Mouse (Mus musculus): ENCODE measurements at regions not wholly inside any gene's neighbourhood (a gene's known extent, or its start where the extent isn't known, plus 50 kb on each side); places are given as distances from the start of the nearest gene placed in this dataset.

DNA sequence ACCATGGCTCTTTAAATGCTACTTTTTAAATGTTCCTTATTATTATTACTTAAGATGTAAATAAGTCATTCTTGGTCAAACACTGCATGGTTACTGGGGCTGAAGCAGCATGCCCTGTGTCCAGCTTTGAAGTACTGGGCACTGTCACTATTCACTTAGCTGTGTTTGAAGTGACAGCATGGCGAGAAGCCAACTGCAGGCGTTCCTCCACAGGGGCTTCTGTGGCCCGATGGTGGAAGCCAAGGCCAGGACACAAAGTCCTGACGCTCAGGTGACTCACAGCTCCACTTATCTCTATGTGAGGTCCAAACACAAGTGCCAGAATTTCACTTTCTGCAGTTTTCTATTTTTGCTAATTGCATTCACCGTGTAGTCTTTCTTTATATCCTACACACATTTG, 65.3 kb downstream of the Cdca7 start:
- no peak for DNase-seq

DNA sequence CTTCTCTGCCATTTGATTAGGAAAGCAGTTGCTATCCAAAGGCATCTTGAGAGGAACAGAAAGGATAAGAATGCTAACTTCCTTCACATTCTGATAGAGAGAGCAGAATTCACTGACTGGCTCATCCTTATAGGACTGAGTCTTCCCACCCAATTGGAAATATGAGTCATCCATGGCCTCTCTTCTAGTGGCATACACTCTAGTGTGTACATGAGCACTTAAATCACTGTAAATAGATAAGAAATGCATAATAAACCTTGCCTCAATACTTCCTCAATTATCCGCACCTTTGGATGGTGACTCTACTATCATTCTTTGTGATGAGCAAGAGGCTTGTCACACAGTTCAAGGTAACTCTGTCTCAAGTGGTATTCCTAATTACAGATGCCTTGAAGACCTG, 69.5 kb downstream of the Cdca7 start:
- DNase-seq, result no peak

DNA sequence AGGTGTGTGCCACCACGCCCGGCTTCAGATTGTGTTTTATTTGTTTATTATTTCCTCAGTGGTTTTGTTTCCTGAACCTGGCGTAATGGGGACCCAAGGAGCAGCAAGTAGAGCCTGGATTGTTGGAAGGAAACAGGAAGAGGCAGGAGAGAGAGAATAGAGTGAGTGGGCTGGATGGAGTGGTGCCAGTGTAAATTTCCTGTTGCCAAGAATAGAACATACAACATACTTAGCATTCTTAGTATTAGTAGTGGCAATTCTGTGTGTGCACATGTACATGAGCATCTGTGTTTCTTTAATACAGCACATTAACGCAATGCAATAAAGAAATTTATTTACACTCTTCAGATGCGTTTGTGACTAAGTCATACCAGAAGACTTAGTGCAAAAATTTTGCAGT, 70.5 kb downstream of the Cdca7 start:
- peak; percentile 67 for DNase-seq

DNA sequence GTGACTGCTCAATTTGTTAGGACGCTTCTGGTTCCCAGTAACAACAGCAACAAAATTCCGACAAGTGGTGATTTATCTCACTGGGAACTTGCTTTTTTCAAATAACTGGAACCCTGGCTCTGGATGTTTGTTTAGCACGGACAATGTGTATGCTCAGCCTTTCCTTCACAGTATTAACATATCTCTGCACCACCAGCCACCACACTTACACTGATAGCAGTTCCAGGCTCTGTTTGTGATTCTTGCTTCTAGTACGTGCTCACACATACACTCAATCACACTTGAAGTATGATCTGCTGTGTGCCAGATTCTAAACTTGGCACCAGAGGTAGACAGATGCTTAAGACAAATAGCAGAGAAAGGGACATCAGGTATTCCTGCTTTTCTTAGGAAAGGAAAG, 71.0 kb downstream of the Cdca7 start:
- DNase-seq, result no peak

DNA sequence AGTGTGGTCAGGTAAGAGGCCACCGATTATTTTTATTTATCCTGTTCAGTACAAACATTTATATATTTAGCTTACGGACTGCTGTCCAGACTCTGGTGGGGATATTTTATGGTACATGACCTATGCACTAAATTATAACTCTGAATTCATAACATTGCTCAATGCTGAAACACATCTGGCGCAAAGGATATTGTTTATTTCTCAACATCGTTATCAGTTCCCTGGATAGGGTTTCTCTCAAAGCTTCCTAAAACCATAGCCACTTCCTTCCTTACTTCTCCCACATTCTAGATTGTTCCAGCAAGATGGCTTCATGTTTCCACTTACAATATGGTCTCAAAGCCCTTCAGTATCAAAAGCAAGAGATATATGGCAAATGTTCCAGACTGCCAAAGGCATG, 75.3 kb downstream of the Cdca7 start:
- DNase-seq, result no peak

DNA sequence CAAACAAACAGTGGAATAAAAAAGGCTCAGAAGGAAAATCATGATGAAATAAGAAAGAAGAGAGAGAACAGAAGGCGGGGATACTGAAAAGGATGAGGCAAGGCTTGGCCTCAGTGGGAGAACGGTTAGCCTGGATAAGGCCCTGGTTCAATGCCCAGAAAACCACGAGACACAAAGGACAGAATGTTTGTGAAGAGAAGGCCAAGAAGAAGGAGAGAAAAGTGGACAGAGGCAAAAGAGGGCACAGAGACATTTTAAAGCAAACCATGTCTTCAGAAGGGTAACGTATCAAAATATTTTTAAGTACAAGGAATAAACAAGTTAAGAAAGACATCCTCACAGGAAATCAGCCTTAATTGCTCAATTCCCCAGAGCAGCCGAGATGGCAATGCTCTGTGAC, 78.6 kb downstream of the Cdca7 start:
- DNase-seq, result peak; percentile 80

DNA sequence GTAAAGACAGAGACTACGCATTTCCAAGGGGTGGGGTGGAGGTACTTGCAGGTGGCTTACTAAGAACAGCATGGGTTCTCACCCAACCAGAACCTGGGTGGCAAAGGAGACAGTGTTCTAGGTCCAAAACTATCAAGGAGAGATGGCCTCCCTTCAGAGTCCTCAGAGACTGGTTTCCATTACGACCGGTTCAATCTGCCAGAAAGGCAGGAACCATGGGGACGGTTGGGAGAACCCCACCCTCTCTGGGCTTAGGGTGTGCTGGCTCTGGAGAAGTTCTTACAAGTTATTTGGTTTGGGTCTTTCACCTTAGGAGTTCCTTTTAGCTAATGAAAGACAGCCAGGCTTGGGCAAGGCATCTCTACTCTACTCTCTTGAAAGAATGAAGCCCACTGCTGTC, 79.2 kb downstream of the Cdca7 start:
- DNase-seq, result no peak

DNA sequence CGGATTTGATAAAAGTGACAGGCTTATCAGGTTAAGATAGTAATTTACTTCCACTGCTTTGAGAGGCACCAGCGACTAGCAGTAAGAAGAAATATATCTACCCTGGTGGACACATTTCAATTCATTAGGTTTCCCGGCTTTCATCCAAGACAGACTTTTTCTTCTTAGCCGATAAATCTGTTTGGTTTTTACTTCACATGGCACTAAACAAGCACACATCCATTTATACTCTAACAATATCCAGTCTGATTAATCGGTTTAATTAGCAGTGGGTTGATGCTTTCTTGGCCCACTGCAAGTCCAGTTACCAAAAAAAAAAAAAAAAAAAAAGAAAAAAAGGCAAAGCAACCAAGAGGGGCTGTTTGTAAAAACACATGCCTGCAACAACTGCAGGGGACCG, 79.6 kb downstream of the Cdca7 start:
- DNase-seq, result no peak

DNA sequence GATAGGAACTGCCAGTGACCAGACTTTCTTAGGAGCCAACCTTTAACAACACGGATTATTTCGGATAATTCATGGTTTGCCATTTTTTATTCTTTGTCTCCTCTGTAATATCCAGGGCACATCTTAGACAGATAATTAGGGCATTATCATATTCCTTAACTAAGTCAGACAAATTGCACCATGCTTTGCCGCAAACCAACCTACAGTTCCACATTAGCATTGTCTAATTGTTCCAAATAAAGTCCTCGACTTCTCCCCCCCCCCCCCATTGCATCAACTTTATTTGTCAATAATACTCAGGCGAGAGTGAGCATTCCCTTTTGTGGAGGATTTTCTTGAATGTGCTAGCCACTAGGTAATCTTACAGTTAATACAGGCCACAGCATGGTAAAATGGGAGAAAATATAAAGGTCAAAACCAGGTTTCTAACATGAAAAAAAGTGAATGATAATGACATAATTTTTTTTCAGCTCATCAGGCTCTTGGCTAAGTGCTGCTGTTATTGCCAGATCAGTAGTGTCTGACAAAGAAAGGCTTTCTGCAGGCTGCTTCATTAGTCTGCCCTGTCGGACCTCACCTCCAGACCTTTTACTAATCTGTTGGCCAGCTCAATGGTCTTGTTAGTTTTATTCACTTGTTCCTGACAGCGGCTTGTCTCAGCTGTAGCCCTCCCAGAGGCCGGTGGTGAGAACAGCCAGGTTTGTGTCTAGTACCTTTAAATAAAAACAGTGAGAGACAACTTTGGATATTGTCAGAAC, 80.3 kb downstream of the Cdca7 start:
- no peak for DNase-seq

DNA sequence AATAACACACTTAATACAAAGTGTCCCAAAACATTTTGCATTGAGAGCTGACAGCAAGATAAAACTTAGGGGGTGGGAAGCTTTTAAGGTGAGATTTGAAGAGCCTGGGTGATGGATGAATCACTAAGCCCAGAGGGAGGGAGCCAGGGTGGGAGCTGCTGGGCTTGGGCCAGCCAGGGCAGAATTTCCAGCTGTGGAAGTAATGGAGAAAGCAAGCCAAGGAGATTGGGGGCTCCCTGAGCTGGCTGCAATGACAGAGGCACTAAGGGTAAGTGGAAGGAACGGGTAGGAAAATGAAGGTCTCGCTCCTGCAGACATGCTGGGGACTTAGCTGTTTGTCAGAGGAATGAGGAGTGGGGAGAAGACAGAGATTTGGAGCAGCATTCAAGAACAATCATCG, 81.2 kb downstream of the Cdca7 start:
- DNase-seq, result peak; percentile 30

DNA sequence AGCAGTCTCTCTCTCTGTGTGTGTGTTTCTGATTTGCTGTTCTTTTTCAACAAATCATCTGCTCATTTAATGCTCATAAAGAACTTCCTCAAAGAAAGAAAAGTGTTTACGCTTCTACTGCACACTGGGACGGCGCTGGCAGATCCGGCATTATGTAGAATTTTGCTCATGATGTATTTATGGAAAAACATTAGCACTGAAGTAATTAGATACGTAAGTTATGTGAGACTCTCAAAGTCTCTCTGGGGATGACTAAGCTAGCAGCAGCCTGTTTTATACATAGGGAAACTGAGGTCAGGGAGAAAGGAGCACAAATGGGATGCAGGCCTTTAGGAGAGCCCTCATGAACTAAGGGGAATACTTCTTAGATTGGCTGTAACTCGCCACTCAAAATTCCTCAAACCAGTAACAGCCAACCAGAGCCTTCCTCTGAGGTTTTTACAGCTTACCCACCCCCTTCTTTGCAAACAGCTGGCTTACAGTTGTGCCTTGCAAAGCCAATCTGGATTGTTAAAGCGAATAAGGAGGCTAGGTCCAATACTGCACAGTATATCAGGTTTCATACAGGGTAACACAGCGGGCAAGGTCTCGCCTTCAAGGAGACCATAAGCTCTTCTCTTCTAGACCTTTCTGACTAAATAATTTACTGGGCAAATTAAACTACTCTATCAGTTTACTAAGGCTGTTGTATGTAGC, 81.8 kb downstream of the Cdca7 start:
- no peak for DNase-seq

DNA sequence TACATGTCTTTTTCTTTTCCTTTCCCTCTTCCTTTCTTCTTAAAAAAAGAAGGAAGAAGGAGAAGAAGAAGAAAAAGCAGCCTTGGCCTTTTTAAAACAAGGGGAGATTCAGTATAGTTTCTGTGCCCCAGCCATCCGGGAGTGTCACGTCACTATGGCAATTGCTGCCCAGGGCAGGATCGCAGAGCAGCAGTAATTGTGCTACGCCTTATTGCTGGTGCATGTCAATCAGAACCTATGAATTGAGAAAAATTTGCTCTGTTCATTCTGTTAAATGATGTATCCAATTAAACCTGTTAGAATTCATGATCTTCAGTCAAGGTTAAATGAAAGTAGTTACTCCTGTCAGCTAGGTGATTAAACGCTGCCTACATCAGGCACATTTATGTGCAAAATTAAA, 85.4 kb downstream of the Cdca7 start:
- no peak for DNase-seq

DNA sequence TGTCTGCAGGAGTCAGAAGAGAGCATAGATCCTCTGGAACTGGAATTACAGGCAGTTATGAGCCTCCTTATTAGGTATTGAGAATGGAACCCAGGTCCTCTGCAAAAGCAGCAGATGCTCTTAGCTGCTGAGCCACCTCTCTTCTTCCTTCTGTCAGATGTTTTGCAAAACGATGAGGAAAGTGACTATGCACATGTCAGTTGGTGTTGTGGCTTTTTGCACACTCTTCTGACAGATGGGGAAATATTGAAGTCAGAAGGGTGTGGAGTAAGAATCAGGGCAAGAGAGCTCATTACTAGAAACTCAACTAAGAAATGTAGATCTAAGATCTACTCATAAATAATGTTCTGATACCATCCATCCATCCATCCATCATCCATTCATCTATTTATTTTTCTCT, 102.4 kb downstream of the Cdca7 start:
- DNase-seq, result no peak

DNA sequence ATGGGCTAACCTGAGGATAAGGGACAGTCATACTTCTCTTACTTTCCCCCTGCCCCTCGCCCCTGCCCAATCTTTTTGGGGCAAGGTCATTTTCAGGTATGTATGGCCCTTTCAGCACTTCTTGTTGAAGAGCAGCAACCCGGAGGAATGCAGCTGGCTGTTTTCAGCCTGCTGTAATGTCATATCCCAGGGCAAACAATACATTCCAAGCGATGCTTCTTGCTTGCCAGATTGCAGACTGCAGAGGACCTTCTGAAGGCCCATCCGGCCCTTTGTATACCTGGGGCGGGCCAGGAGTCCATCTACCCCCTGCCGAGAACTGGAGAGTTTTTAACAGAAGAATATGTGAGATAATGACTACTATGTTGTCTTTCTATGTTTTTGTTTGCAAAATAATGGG, 105.2 kb downstream of the Cdca7 start:
- no peak for DNase-seq

DNA sequence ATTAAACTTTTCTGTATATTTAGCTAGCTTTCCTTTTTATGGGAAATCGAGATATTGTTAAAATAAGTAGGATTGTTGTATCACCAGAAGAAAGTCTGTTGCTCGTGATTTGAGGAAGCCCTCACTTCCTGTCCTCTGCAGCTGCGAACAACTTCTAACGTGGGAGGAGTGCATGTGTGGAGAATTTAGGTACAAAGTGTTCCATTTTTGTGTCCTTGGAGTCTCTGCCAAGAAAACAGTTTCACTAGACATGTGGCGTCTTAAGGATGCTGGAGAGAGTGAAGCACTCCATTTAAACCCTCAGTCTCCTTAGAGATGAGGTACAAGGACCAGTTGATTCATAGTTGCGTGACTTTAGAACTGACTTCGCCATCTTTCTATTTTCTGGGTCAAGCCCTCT, 112.9 kb downstream of the Cdca7 start:
- DNase-seq, result no peak

DNA sequence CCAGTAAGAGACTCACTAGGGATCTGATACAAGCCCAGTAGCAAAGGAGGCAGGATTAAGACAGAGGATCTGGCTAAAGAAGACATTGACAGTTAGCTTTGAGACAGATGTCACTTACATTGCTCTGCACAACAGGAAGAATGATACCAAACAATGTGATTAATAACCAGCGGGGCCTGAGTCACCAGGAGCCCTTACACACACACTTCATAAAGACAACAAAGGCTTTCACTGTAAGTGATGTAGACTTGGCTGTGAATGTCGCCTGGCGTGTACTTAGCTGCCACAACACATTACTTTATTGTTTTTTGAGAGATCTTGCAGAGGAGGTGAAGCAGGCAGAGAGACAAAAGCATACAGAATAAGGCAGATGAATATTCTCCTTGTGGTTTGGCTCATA, 116.1 kb downstream of the Cdca7 start:
- no peak for DNase-seq

DNA sequence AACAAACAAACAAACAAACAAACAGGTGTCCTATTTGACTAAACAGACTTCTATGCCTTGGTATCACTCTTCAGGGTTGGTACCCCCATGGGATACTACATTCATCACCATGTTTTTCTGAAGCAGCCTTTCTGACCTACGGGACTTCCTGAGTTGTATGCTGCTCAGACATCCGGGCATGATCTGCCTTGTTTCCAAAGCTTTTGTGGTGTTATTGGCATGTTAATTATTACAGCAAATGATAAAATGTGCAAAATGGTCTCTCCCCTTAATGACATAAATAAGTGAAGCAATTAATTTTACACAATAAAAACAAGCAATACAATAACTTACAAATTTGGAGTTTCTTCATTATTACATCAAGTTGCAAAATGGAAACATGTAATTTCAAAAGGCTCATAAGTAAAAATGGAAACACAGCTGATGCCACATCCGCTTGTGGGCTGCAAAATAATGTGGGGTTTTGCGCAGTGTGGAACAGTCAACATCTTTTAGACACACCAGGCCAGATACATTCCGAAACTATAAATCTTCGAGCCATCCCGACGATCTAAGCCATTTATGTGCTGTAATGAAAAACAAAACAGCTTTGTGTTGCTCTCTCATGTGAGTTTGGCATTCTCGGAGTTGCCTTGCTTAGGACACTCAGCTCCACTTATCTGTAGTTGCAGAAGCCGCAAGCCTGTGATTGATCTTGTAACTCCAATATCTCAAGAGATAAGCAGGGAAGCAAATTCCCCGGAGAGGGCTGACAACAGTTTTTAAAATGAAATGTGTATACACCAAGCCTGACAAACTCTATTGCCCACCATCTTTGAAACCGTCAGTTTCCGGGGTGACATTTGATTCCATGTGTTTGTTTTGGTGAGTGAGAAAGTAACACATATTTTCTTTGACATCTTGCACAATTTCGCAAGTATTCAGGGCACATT, 121.3 kb downstream of the Cdca7 start:
- DNase-seq, result no peak

DNA sequence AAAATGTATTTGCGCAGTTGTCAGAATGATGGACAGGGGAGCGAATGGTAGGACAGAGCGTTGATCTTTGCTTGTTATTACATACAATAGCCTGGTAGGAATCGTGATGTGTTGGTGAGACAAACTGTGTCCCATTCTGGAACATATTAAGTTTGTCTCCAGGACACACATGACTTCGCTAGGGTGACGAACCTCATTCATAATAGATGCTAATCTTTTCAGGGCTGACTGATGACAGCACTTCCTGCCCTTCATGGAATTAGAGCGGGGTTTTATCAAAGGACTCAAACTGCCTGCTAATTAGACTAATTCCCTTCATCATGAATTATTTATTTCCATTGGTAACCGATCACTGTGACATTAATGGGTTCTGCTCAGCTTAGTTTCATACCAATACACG, 122.0 kb downstream of the Cdca7 start:
- DNase-seq, result no peak

DNA sequence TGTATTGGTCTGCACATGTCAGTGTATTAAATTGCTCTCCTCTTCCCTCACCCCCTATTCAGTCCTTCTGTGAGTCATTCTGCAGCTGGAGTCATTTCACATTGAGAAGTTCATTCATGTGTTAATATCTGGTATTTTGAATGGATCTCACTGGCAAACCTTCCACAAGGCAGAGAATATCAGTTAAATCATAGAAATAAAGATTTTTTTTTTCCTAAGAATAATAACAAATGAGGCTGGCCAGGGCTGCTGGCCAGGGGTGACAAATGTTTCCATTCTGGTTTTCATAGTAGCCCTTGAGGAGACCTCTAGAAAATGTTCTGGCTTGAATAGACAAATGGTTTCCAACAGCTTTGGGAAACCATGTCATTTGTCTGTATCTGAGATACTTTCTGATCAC, 124.8 kb downstream of the Cdca7 start:
- DNase-seq, result no peak

DNA sequence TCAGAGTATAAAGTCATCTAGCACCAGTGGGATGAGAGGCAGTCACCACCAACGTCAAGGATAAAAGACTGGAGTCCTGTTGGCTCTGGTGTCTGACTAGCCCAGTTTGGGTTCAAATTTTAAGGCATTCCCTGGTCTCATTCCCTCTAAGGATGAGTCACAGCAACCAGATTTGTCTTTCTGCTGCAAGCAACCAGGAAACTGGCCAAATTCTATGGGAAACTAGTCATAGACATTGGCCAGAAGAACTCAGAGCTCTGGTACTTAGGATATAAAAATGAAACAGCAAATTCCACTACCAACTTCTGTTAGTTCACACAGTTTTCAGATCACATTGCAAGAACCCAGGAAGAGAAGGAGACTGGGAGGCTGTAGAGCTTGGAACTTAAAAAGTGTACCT, 126.2 kb downstream of the Cdca7 start:
- no peak for DNase-seq

DNA sequence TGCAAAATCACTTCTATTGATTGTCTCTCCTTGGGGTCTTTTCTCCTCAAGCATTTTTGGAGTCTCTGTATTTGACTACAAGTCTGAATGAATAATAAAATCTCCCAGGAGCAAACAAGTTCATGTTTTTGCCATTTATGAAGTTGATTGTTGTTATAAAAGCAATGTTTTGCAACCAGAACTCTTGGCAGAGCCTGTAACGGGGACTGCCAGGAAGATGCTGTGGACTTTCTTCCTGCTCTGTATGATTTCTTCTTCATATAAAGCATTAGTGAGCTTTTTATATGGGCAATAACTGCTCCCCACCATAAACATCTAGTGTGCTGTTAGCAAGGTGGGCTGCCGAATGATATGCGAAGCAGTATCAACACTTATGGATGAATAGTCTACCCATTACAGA, 136.3 kb downstream of the Cdca7 start:
- peak; percentile 25 for DNase-seq

DNA sequence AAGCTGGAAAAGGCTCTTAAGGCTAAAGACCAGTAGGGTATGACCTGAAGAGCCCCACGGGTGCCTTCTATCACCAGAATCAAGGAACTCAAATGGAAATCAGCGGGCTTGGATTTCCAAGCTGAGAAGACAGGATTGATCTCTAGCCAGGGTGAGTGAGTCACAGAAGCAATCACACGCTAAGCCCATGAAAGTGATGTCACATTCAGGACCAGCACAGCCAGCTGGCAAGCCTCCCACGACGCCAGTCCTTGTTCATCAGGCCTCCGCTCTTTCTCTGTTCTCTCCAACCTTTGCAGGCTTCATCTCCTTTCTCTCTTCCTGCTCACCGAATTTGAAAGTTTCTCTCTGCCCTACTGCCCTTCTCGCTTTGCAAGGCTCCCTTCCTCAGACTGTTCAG, 138.3 kb downstream of the Cdca7 start:
- DNase-seq, result peak; percentile 88

DNA sequence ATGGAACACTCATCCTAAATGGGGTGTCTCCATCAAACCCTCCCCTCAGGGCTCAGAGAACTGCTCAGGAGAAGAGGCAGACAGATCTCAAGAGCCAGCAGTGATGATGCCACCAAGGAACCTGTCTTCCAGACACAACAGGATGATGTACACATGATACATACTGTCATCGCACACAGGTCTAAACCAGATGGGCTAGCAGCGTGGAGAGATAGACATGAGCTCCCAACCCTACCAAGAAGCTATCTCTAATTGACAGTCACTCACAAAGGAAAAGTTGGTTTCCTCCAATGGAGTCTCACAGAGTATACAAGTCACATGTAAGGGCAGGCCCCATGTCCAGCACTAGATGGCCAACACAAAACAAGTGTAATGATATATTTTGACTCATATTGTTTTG, 139.9 kb downstream of the Cdca7 start:
- DNase-seq, result no peak

DNA sequence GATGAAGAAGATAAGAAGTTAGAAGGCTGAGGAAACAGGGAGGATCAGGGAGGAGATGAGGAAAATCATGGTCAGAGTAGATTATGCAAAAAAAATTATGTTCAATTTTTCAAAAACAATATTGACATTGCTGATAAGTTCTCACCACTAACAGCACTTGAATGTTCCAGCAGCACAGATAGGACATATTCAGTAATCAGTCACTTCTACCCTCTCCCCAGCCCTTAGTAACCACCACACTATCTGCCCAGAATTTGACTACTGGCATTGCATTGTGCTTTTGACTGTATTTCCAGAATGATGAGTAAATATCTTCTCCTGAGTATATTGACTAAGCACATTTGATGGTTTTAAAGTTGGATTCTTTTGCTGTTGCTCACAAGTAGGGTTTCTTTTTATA, 140.5 kb downstream of the Cdca7 start:
- DNase-seq, result no peak
